ENCODE assay signal across 19 mouse cellular contexts in the genomic region with DNA sequence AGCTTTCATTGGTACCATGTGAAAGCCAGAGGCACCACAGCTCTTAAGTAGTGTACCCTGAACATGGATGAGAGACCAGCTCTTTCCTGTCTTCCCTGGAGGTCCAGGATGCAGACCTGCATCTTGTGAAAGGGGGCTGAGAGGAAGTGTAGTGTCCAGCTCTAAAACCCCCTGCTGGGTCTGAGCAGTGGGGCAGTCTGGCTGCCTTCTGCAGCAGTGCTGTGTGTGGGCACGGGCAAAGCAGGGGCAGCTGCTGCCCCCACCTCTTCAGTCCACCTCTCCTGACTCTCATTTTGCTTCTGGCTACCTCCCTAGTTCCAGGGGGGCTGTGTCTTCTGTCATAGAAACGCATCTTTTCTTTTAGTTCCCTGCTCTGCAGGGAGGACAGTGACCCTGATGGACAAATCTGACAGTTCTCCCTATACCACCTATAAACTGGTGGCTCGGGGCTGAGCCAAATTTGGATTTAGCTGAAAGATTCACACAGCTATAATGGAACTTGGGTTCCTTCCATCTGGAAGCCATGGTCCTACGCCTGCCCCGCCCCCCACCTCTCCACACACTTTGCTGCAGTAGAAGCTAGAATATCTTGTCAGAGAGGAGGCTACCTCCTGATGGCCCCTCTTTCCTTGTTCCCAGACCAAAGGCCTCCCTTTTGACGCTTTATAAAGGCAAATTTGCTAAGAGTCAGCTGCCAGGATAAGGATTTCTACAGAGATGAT.
"Had no signal": no experiment of that assay in that cellular context is flagged by ENCODE, and none has a peak within 500 bp of the region (broad histone marks: within the 10 kb centered on the region; RNA-seq: fewer than 3 reads in every experiment).

No protein-coding gene starts in this region.

- H3K36me3 ChIP-seq: kidney, embryonic 15.5 days; limb, embryonic 12.5 days; limb, embryonic 15.5 days; lung, embryonic 15.5 days; midbrain, embryonic 12.5 days; neural tube, embryonic 13.5 days had no signal

- H3K9me3 ChIP-seq: kidney, embryonic 15.5 days; limb, embryonic 12.5 days; limb, embryonic 15.5 days; lung, embryonic 15.5 days; midbrain, embryonic 12.5 days; neural tube, embryonic 13.5 days had no signal

- H3K4me2 ChIP-seq: kidney, embryonic 15.5 days; limb, embryonic 12.5 days; limb, embryonic 15.5 days; liver, embryonic 11.5 days; lung, embryonic 15.5 days; midbrain, embryonic 12.5 days; neural tube, embryonic 13.5 days had no signal

- H3K4me3 ChIP-seq: kidney, embryonic 15.5 days; limb, embryonic 12.5 days; limb, embryonic 15.5 days; lung, embryonic 15.5 days; midbrain, embryonic 12.5 days; myocyte; neural tube, embryonic 13.5 days had no signal

- H3K9ac ChIP-seq: kidney, embryonic 15.5 days; limb, embryonic 12.5 days; limb, embryonic 15.5 days; liver, embryonic 14.5 days; liver, postnatal 0 days; lung, embryonic 15.5 days; midbrain, embryonic 12.5 days; neural tube, embryonic 13.5 days had no signal

- H3K4me1 ChIP-seq: limb, embryonic 15.5 days had no signal

- ATAC-seq: liver, postnatal 0 days; midbrain, embryonic 16.5 days had no signal

- DNase-seq: kidney, adult 11 months; kidney, adult 8-10 months; kidney, postnatal 10 days; layer of hippocampus, postnatal 36 days; liver, postnatal 0 days; lung, postnatal 14 days; retina, postnatal 1 day; thymus, adult 18-20 months; thymus, postnatal 36 days had no signal

- H3K27ac ChIP-seq: kidney, embryonic 15.5 days; limb, embryonic 12.5 days; limb, embryonic 15.5 days; liver, embryonic 14.5 days; lung, embryonic 15.5 days; midbrain, embryonic 12.5 days; neural tube, embryonic 13.5 days had no signal
